Mouse (Mus musculus): Measurements from ENCODE around the gene Gm8094.
"Not testable (repeated sequence)": the region's sequence is repeated elsewhere in the genome, so short reads cannot be mapped to it uniquely, and the experiment has no call there.

The Gm8094 gene

GRCm38 (mm10) chr14:43076543-43076942, at the start of gene Gm8094:
Gene Gm8094 (minus strand): TSS chr14:43076643.
- not testable (repeated sequence) for DNase-seq (ENCODE audit: low spot score in 2 of 2)

- DNase-seq (ENCODE audit: low spot score in 2 of 2), result not testable (repeated sequence)
Observed at GRCm38 (mm10) chr14:43119673-43120072, 43.2 kb upstream of the Gm8094 start.

- DNase-seq (ENCODE audit: low spot score in 2 of 2), result not testable (repeated sequence)
Observed at GRCm38 (mm10) chr14:43100301-43100700, 23.9 kb upstream of the Gm8094 start, which contains the start of gene Gm8104. Gene Gm8104 (plus strand): TSS chr14:43100601.

GRCm38 (mm10) chr14:43089103-43089919, 12.9 kb upstream of the Gm8094 start:
- DNase-seq (ENCODE audit: low spot score in 2 of 2), result not testable (repeated sequence)

GRCm38 (mm10) chr14:43084936-43085730, 8.7 kb upstream of the Gm8094 start:
- DNase-seq (ENCODE audit: low spot score in 2 of 2), result peak in 1 of 2 experiments; percentile 30

- DNase-seq (ENCODE audit: low spot score in 2 of 2), result not testable (repeated sequence)
Observed at GRCm38 (mm10) chr14:43060179-43060578, 16.3 kb downstream of the Gm8094 start.

- not testable (repeated sequence) for DNase-seq (ENCODE audit: low spot score in 2 of 2)
Observed at GRCm38 (mm10) chr14:43058063-43058462, 18.4 kb downstream of the Gm8094 start.
